Mouse (Mus musculus) hindlimb bud, embryonic 11.5 days (tissue): ENCODE measurements around the gene Hnrnph1.

ENCODE experiments used
- DNase-seq: peaks from one replicate; pipeline ENCODE4 v3.0.0-alpha.2; 2012; ENCODE audit warnings: low read depth, low spot score; ENCODE audit errors: extremely low spot score

The Hnrnph1 gene

DNA sequence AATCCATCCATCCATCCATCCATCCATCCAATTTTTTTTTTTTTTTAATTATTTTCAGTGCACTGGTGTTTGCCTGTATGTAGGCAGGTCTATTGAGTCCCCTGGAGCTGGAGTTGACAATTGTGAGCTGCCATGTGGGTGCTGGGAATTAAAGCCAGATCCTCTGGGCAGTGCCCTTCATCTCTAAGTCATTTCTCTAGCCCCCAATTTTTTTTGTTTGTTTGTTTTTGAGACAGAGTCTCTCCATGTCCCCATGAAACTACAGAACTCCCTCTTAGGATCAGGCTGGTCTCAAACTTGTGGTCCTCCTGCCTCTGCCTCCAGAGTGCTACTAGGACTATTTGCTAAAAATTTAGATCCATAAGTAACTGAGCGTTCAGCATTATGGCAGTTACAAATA, 4.9 kb upstream of the Hnrnph1 start:
- DNase-seq = no peak

GRCm38 (mm10) chr11:50373086-50373485, 3.7 kb upstream of the Hnrnph1 start:
- DNase-seq = no peak

GRCm38 (mm10) chr11:50373621-50374020, 3.2 kb upstream of the Hnrnph1 start:
- no peak for DNase-seq

DNA sequence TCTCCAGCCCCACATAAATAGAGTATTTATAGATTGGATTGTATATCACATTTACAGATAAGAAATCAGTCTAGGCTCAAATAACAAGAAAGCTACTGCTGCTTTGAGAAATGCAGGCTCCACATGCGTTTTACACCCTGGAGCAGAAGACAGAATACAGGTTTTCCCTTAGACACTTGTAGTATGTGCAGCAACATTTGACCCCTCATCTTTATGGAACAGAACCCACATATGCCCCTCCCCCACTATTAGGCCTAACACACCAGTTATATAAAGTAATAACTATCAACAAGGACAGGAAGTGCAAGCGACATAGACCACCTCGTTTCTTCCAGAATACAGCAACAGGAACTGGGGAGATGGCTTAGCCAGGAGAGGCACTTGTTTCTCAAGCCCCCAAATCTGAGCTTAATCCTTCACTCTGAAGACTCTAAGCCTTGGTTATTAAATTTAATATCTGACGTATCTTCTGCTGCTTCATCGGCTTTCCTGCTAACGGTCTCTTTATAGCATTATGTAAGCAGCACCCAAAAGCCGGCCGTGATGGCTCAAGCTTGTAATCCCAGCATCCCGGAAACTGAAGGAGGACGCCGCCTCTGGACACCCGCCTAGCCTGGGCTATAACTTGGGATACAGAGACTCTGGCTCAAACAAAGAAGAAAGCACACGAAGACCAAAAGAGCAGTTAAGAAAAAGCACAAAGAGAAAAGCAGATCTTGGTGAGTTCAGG, 2.3 kb upstream of the Hnrnph1 start:
- no peak for DNase-seq

- DNase-seq = no peak
Observed at GRCm38 (mm10) chr11:50375421-50375820, 1.4 kb upstream of the Hnrnph1 start.

GRCm38 (mm10) chr11:50376156-50376790, 517 bp upstream of the Hnrnph1 start:
- DNase-seq = no peak

GRCm38 (mm10) chr11:50377892-50378684, 1.3 kb downstream of the Hnrnph1 start:
- DNase-seq = no peak

DNA sequence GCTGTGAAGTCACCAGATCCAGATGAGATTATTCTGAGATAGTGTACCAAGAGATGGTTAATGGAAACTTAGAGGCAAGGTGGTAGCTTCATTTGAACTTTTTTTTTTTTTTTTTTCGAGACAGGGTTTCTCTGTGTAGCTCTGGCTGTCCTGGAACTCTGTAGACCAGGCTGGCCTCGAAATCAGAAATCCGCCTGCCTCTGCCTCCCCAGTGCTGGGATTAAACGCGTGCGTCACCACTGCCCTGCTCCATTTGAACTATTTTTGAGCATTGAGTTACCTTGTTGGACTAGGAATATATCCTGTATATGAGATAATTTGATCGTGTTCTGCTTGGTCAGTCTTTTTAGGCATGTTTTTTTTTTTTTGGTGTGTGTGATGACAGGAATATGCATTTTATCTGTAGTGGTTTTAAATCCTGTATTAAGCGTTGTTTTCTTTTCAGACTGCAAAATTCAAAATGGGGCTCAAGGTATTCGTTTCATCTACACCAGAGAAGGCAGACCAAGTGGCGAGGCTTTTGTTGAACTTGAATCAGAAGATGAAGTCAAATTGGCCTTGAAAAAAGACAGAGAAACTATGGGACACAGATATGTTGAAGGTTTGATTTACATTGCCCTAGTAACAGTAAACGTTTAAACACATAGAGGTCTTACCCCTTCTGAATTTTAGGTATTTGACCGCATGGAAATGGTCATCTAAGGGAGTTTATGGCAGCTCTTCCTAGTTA, 2.4 kb downstream of the Hnrnph1 start:
- no peak for DNase-seq

DNA sequence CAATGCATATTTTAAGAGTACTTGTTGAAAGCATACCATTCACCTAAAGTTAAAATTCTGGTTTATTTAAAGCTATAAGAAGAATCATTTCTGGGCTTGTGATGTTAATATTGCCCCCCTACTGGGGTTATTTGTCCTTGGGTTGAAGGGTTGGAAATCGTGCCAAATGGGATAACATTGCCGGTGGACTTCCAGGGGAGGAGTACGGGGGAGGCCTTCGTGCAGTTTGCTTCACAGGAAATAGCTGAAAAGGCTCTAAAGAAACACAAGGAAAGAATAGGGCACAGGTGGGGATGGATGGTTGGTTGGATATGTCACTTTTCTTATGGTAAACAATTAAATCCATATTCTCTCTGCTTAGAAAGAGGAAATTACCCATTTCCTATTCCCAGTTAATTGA, 4.5 kb downstream of the Hnrnph1 start:
- no peak for DNase-seq

DNA sequence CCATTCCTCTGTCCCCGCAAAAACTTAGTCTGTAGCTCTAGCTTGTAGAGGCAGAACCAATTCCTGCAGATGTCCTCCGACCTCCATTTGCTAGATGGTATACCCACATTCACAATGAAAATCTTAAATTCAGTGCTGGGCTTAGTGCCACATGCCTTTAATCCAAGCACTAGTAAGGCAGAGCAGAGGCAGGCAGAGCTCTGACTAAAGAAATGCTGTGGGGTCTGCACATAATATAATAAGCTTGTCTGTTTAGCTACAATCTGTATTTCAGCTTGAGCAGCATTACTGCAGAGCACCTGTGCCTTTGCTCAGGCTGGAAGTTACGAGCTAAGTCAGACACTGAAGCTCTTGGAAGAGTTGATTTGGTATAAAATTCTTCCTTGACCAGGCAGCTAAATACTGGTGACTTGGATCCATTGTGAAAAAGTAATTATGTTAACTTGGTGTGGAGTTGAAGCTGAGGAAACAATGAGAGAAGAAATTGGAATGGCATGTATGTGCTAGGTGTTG, 10.4 kb downstream of the Hnrnph1 start:
- no peak for DNase-seq

DNA sequence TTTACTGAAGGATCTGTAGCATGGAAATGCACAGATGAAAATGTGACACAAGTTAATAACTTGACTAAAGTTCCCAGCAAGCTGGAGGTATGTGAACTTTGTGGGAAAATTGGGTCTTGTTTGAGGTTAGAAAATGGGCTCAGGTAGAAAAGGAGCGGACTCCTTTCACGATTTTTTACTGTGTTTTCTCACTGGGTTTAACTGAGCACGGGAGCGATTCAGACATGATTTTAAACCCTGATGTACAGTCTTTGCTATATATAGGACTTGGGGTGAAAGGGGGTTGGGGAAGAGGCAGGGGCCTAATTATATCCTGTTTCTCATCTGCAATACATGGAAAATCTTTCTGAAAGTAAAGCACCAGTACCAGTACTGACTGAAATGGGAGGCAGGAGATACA, 10.9 kb downstream of the Hnrnph1 start:
- no peak for DNase-seq

- DNase-seq = no peak
Observed at GRCm38 (mm10) chr11:50388217-50388929, 11.6 kb downstream of the Hnrnph1 start.

DNA sequence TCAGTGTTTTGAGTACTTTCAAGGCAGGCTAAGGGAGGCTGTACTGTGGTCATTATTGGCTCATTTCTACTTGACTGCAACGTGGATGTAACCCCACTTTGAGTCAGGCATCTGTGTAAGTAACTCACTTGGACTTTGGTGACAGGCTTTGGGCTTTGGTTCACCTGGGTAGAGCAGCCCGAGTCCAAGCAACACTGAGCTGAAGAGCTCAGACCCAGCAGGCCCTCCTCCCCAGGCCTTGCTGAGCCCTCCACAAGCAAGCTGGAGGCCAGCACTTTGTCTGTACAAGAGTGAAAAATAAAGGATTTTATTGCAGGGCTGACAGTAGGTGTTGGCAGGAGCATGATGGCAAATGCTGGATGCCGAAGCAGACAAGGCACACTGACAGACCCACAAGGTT, 12.2 kb downstream of the Hnrnph1 start:
- no peak for DNase-seq

GRCm38 (mm10) chr11:50389616-50390015, 12.8 kb downstream of the Hnrnph1 start:
- no peak for DNase-seq

DNA sequence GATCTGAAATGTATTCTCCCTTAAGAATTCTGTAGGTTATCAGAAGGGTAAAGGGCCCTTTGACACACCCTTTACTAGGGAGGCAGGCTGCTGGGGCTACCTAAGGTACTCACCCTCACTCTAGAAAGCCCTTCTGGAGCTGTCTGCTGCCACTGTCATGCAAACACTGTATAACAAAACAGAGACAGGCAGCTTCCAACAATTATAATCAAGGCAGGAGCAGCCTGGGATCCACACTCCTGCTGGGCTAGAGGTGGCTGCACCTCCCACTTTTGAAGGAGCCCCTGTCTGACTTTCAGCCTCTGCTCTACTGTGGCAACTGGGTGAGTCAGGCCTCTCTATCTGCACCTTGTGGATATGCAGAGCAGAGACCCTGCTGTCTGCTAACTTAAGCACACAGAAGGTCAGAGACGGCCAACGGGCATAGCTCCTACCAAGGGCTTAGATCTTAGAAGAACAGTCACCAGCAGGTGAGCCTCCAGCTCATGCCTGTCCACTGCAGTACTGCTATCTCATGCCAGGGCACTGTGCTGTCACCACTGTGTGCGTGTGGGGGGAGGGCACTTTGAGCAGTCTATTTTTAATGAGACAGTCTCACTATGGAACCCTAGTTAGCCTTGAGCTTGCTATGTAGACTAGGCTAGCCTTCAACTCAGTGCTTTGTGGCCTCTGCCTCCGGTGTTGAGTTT, 14.6 kb downstream of the Hnrnph1 start:
- DNase-seq = no peak

DNA sequence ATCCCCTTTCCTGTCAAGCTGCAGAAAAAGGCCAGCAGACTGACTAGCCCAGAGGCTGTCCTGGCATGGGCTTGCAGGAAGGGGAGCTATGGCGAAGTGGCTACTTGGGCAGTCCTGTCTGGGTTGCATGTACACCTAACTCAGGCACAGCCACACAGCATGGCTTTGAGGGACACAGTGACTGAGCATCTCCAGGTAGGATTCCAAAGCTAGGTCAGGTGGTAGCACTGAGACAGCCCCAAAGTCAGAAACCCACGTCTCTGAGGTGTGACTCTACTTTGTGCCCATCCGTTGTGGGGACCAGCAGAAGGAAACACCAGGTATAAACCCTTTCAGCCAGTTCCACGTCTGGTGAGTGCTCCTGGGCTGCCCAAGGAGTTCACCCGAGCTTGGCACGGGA, 16.5 kb downstream of the Hnrnph1 start:
- DNase-seq = no peak

GRCm38 (mm10) chr11:50394731-50395130, 17.9 kb downstream of the Hnrnph1 start:
- DNase-seq = no peak

GRCm38 (mm10) chr11:50396766-50397307, 20.0 kb downstream of the Hnrnph1 start:
- no peak for DNase-seq

DNA sequence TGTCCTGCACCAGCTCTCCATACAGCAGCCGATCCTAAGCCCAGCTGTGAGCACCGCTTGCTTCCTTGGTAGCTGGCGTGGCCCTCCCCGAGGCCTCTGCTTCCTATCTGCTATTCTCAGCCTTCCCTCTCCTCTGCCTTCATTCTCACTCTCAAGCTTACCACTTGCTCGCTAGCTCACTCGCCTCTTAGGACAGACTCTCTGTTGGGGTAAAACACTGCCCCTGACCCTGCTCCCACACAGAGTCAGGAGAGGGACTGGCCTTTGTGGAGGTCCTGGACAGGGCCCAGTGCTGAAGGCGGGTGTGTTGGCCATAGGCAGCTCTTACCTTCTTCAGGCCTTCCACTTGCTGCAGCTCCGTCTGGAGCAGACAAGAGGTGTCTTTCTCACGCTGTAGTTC, 20.5 kb downstream of the Hnrnph1 start:
- DNase-seq = no peak

DNA sequence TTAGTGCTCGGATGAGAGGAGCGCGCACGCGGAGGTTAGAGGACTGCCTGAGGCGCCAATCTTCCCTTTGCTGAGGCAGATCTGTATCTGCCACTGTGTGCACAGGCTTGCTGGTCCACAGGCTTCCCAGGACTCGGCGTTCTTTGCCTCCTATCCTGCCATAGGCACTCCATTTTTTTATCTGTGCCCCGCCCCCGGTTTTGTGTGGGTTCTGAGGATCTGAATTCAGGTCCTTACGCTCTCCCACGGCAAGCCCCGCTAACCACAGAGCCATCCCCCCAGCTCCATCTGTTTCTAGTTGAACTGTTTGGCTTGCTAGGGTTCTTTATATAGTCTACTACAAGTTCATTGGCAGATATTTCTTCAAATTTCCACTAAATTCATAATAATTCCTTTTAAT, 22.0 kb downstream of the Hnrnph1 start:
- DNase-seq = no peak
